Mouse (Mus musculus): ENCODE data around the gene Mras. TPM values are rescaled to one million over a fixed set of nuclear protein-coding genes. Genes with fewer than 3 reads are reported as not detected.

Mras gene
- total and polyA plus RNA-seq, 3 experiments = 0.17 TPM; not detected in 2

- no peaks in the 10 kb centered on the region for H3K36me3 ChIP-seq (ENCODE audit: control insufficient read depth in 1 of 2, insufficient read depth in 2 of 2, low read length in 2 of 2)
- H3K4me1 ChIP-seq (ENCODE audit: control insufficient read depth in 1 of 2, insufficient read depth in 2 of 2, low read length in 2 of 2) = no peaks in the 10 kb centered on the region; a peak in 1 of 4 replicates
- DNase-seq (ENCODE audit: low read depth, low spot score) = no peak
- no peak within 1 kb of the TSS for H3K9ac ChIP-seq (ENCODE audit: control insufficient read depth, low read depth, low read length, poor library complexity, severe bottlenecking)
- H3K27me3 ChIP-seq (ENCODE audit: control insufficient read depth in 1 of 2, insufficient read depth in 2 of 2, low read length in 2 of 2) = peaks cover 0 to 1% of the 10 kb centered on the region in 2 experiments; a peak in 3 of 4 replicates
- no peaks in the 10 kb centered on the region for H3K79me2 ChIP-seq (ENCODE audit: control insufficient read depth, insufficient read depth, low read length, poor library complexity)
- H3K9me3 ChIP-seq (replicated peaks; ENCODE audit: insufficient read depth, low read length) = no peaks in the 10 kb centered on the region
- no peak within 1 kb of the TSS for H3K4me3 ChIP-seq (ENCODE audit: control insufficient read depth in 1 of 2, insufficient read depth in 1 of 2, low read depth in 2 of 2, low read length in 2 of 2)
- TF ChIP-seq GABPA (IDR thresholded peaks at IDR 0.05; ENCODE audit: low read depth, low read length) = no peak
- TF ChIP-seq EP300 (IDR thresholded peaks at IDR 0.05; ENCODE audit: low read depth in 1 of 2, low read length in 2 of 2) = no peak
- no peak within 1 kb of the TSS for H3K27ac ChIP-seq (ENCODE audit: control insufficient read depth, low read depth, low read length)
These were observed 14.0 kb upstream of the Mras start, which contains the start of gene Nme9 for GRCm38 (mm10) chr9:99451161-99451560. Gene Nme9 (plus strand): TSS chr9:99451475.

- Histone ChIP-seq H3K4me1 (ENCODE audit: control insufficient read depth in 1 of 2, insufficient read depth in 2 of 2, low read length in 2 of 2) (no peaks in the 10 kb centered on the region; a peak in 1 of 4 replicates), H3K4me3 (ENCODE audit: control insufficient read depth in 1 of 2, insufficient read depth in 1 of 2, low read depth in 2 of 2, low read length in 2 of 2) (no peak overlapping the region), H3K9ac (ENCODE audit: control insufficient read depth, low read depth, low read length, poor library complexity, severe bottlenecking) (no peak overlapping the region), H3K27ac (ENCODE audit: control insufficient read depth, low read depth, low read length) (no peak overlapping the region), H3K36me3 (ENCODE audit: control insufficient read depth in 1 of 2, insufficient read depth in 2 of 2, low read length in 2 of 2) (no peaks in the 10 kb centered on the region), H3K27me3 (ENCODE audit: control insufficient read depth in 1 of 2, insufficient read depth in 2 of 2, low read length in 2 of 2) (peaks cover 0 to 1% of the 10 kb centered on the region in 2 experiments; a peak in 3 of 4 replicates), H3K9me3 (replicated peaks; ENCODE audit: insufficient read depth, low read length) (no peaks in the 10 kb centered on the region), H3K79me2 (ENCODE audit: control insufficient read depth, insufficient read depth, low read length, poor library complexity) (no peaks in the 10 kb centered on the region)
- peak; percentile 75 for DNase-seq (ENCODE audit: low read depth, low spot score)
- no peak for TF ChIP-seq UBTF (IDR thresholded peaks at IDR 0.05; ENCODE audit: borderline replicate concordance, insufficient read depth, low read depth, low read length)
- TF ChIP-seq GABPA (IDR thresholded peaks at IDR 0.05; ENCODE audit: low read depth, low read length) = no peak
- no peak for TF ChIP-seq ETS1 (IDR thresholded peaks at IDR 0.05; ENCODE audit: low read depth, low read length)
- no peak for TF ChIP-seq RCOR1 (IDR thresholded peaks at IDR 0.05; ENCODE audit: low read depth, low read length)
- 0 out of 2 replicates have a peak, but pooled peaks have one; percentile 4 for TF ChIP-seq GATA1 (IDR thresholded peaks at IDR 0.05; ENCODE audit: low read depth, low read length)
- TF ChIP-seq CTCF (IDR thresholded peaks at IDR 0.05 in 2 of 3, conservative IDR thresholded peaks at IDR 0.05 in 1 of 3; ENCODE audit: control insufficient read depth in 1 of 3, insufficient read depth in 1 of 3, low read depth in 2 of 3, low read length in 3 of 3, poor library complexity in 1 of 3, severe bottlenecking in 1 of 3) = peak; percentile 50 to 71 (median 70)
- peak; percentile 41; the same call in 1 of the 2 replicates for TF ChIP-seq ZC3H11A (IDR thresholded peaks at IDR 0.05; ENCODE audit: low read depth, low read length)
- no peak for TF ChIP-seq MEF2A (IDR thresholded peaks at IDR 0.05; ENCODE audit: extremely low read depth, insufficient replicate concordance, low read depth, low read length, poor library complexity, severe bottlenecking)
- TF ChIP-seq ZNF384 (IDR thresholded peaks at IDR 0.05; ENCODE audit: low read depth, low read length) = peak; percentile 36; the same call in 1 of the 2 replicates
- TF ChIP-seq SMC3 (IDR thresholded peaks at IDR 0.05; ENCODE audit: low read depth, low read length) = peak; percentile 63
- no peak for TF ChIP-seq JUND (IDR thresholded peaks at IDR 0.05; ENCODE audit: low read depth, low read length)
- TF ChIP-seq ELF1 (IDR thresholded peaks at IDR 0.05; ENCODE audit: low read depth, low read length) = no peak
- TF ChIP-seq TAL1 (IDR thresholded peaks at IDR 0.05; ENCODE audit: low read length) = no peak
- TF ChIP-seq RAD21 (IDR thresholded peaks at IDR 0.05; ENCODE audit: low read depth, low read length) = peak; percentile 55
These were observed 12.9 kb upstream of the Mras start for GRCm38 (mm10) chr9:99449886-99450647.
